Mouse (Mus musculus) intestine, embryonic 16.5 days (tissue): ENCODE data around the gene Bhlha9. TPM values are rescaled to one million over a fixed set of nuclear protein-coding genes. Genes with fewer than 3 reads are reported as not detected.
A peak's percentile ranks its signal among the peaks of the same experiment; 100 is the strongest.

ENCODE experiments used
- ATAC-seq: fragments of 200-750 bp; cut with Nextera tagmentation; 2 replicates; pipeline ENCODE4 v1.8.0; 2017; ENCODE audit warnings: moderate TSS enrichment, moderate library complexity
- H3K27ac ChIP-seq: fragments of 300-500 bp; sonication (generic); 2 replicates; pipeline ENCODE4 v1.5.1; 2014; ENCODE audit warnings: mild to moderate bottlenecking, low read length
- H3K27me3 ChIP-seq: fragments of 300-500 bp; sonication (generic); replicated peaks from 2 replicates; pipeline ENCODE4 v1.6.1; 2014; ENCODE audit warnings: low read length, control low read depth, mixed read lengths; ENCODE audit not compliant: control insufficient read depth, insufficient read depth
- H3K36me3 ChIP-seq: fragments of 300-500 bp; sonication (generic); 2 replicates; pipeline ENCODE4 v1.6.1; 2014; ENCODE audit warnings: low read length, control low read depth; ENCODE audit not compliant: control insufficient read depth, insufficient read depth
- H3K4me1 ChIP-seq: fragments of 300-500 bp; sonication (generic); 2 replicates; pipeline ENCODE4 v1.6.1; 2014; ENCODE audit warnings: low read length, control low read depth, mixed read lengths; ENCODE audit not compliant: control insufficient read depth, insufficient read depth
- H3K4me2 ChIP-seq: fragments of 300-500 bp; sonication (generic); 2 replicates; pipeline ENCODE4 v1.6.1; 2014; ENCODE audit warnings: low read depth, low read length, control low read depth
- H3K4me3 ChIP-seq: fragments of 300-500 bp; sonication (generic); 2 replicates; pipeline ENCODE4 v1.5.1; 2014; ENCODE audit warnings: mild to moderate bottlenecking, low read length
- H3K9ac ChIP-seq: fragments of 300-500 bp; sonication (generic); 2 replicates; pipeline ENCODE4 v1.6.1; 2014; ENCODE audit warnings: low read depth, low read length
- H3K9me3 ChIP-seq: fragments of 300-500 bp; sonication (generic); 2 replicates; pipeline ENCODE4 v1.6.1; 2016; ENCODE audit warnings: low read length, control low read depth; ENCODE audit not compliant: control insufficient read depth
- WGBS: fragments of 180-500 bp; shearing (Covaris S2); extraction: QIAGEN DNeasy Blood & Tissue Kit; methylation state at CpG from one replicate; pipeline ENCODE4 v1.1.7; 2014; 5-methylcytosine and 5-hydroxymethylcytosine counted together
- polyA plus RNA-seq: library from polyadenylated mRNA; unstranded; fragments of >200 nt; fragmentation: Nextera tagmentation; extraction: Ambion mirVana; gene quantifications from 2 replicates; pipeline ENCODE4 v1.2.1, GENCODE M21; 2015

Bhlha9 gene
- polyA plus RNA-seq: 0.18 TPM in 1 of 2 replicates, not detected in the other

- peak within 1 kb of the TSS; percentile 52 for H3K9ac ChIP-seq
Measured at GRCm38 (mm10) chr11:76671871-76672475, at the start of gene Bhlha9. TSS of gene Bhlha9 (plus strand) at chr11:76672470.

DNA sequence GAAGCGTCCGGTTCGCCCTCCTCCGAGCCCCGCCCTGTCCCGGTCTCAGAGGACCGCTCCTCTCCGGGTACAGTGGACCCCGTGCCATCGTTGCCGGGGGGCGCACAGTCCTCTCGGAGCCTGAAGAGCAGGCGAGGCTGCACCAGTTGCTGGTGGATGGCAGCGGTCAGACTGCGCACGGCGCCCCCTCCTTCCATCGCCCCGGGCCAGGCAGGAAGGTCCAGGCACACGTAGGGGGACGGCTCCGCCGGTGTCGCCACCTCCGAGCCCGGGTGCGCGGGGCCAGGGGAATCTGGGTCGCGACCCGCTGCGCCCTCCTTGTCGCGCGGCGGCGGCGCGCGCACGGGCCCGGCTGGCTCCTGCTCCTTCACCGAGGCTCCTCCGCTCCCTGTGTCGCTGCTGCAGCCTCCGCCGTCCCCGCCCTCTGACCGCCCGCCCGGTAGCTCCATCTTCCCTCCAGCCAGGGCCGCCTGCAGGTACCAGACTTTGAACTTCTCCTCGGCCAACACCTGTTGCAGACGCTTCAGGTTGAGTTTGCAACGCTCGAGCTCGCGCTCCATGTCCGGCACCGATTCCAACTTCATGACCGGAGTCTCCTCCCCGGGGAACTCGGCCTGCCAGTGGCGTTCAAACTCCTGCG is 49.6 kb upstream of the Bhlha9 start:
- peaks cover 10% of the 10 kb centered on the region; the same call in 1 of the 2 replicates for H3K27me3 ChIP-seq
- H3K9ac ChIP-seq: peak overlapping the region; percentile 71
- H3K4me1 ChIP-seq: peaks cover 3% of the 10 kb centered on the region
- no peaks in the 10 kb centered on the region for H3K9me3 ChIP-seq
- peak overlapping the region; percentile 98 for H3K4me2 ChIP-seq
- peak; percentile 57 for ATAC-seq
- H3K27ac ChIP-seq: peak overlapping the region; percentile 63; the same call in 1 of the 2 replicates
- H3K36me3 ChIP-seq: no peaks in the 10 kb centered on the region
- WGBS: under 1% methylated on average over 62 of the region's 66 CpGs
- H3K4me3 ChIP-seq: peak overlapping the region; percentile 77

More at GRCm38 (mm10) chr11:76671871-76672475, at the start of gene Bhlha9:
- 60% methylated on average over 15 of the region's 15 CpGs for WGBS
- H3K4me3 ChIP-seq: peak within 1 kb of the TSS; percentile 41
- H3K36me3 ChIP-seq: no peaks in the 10 kb centered on the region
- H3K27me3 ChIP-seq: peaks cover 40% of the 10 kb centered on the region
- peaks cover 4% of the 10 kb centered on the region; the same call in 1 of the 2 replicates for H3K4me1 ChIP-seq
- H3K9me3 ChIP-seq: no peaks in the 10 kb centered on the region
- H3K27ac ChIP-seq: no peak within 1 kb of the TSS
- ATAC-seq: no peak
- H3K4me2 ChIP-seq: peak within 1 kb of the TSS; percentile 57

DNA sequence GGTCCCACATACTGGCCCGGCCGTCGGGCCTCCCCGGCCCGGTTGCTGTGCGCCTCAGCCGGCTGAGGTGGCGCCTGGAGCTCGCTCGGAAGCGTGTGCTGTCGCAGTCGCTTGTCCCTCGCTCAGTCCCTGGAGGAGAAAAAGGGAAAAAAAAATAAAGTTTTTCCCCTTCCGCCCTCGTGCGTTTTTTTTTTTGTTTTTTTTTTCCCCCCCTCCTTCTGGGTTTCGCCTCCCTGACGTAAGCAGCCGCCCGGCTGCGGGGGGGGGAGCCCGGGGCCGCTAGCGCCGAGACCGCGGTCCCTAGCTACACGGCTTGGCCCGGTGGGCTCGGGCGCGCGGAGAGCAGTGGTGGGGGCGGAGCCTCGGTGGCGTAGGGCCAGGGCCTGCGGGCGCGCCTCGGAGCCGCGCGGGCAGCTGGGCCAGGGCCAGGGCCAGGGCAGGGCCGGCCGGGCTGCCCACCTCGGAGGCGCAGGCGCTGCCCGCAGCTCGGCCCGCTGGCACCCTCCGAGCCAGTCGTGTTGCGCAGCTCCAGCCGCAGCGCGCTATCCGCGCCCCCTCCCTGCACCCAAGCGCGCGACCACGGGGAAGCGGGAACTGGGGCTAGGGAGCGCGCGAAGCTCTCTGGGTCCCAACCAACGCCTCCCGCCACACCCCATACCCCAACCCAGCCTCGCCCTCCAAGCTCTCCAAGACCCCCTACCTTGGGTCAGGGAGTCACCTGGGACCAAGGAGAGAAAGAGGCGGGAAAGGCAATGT is 48.9 kb upstream of the Bhlha9 start:
- peak overlapping the region; percentile 77 for H3K4me3 ChIP-seq
- WGBS: under 1% methylated on average over 63 of the region's 72 CpGs
- H3K9ac ChIP-seq: peak overlapping the region; percentile 71
- H3K27ac ChIP-seq: peak overlapping the region; percentile 63; the same call in 1 of the 2 replicates
- H3K4me1 ChIP-seq: peaks cover 3% of the 10 kb centered on the region
- ATAC-seq: peak; percentile 85
- H3K9me3 ChIP-seq: no peaks in the 10 kb centered on the region
- peak overlapping the region; percentile 98 for H3K4me2 ChIP-seq
- H3K27me3 ChIP-seq: peaks cover 10% of the 10 kb centered on the region; the same call in 1 of the 2 replicates
- H3K36me3 ChIP-seq: no peaks in the 10 kb centered on the region

GRCm38 (mm10) chr11:76624071-76624470 is 48.2 kb upstream of the Bhlha9 start:
- Histone ChIP-seq H3K4me3 (peak overlapping the region; percentile 77), H3K27me3 (peaks cover 10% of the 10 kb centered on the region; the same call in 1 of the 2 replicates), H3K36me3 (no peaks in the 10 kb centered on the region), H3K9me3 (no peaks in the 10 kb centered on the region), H3K4me1 (peaks cover 3% of the 10 kb centered on the region), H3K4me2 (peak overlapping the region; percentile 98), H3K27ac (no peak overlapping the region), H3K9ac (no peak overlapping the region)
- 61% methylated on average over 10 of the region's 10 CpGs for WGBS
- no peak for ATAC-seq

DNA sequence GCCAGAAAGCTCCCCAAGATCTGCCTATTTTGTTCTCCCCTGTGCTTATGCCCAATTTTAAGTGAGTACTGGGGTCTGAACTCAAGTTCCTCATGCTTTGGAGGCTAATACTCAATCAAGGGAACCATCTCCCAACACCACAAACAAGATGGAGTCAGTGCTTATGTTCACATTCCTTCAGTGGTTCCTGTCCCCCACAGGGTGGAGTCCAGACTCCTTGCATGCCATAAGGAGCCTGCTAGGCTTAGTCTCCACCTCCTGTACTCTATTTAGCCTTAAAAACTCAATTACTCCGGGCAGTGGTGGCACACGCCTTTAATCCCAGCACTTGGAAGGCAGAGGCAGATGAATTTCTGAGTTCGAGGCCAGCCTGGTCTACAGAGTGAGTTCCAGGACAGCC is 47.4 kb upstream of the Bhlha9 start:
- H3K4me3 ChIP-seq: no peak overlapping the region
- H3K27me3 ChIP-seq: peaks cover 10% of the 10 kb centered on the region; the same call in 1 of the 2 replicates
- H3K9ac ChIP-seq: no peak overlapping the region
- WGBS: 75% methylated on average over 3 of the region's 3 CpGs
- H3K36me3 ChIP-seq: no peaks in the 10 kb centered on the region
- H3K4me1 ChIP-seq: peaks cover 3% of the 10 kb centered on the region
- H3K4me2 ChIP-seq: no peak overlapping the region
- no peaks in the 10 kb centered on the region for H3K9me3 ChIP-seq
- no peak overlapping the region for H3K27ac ChIP-seq
- ATAC-seq: no peak

DNA sequence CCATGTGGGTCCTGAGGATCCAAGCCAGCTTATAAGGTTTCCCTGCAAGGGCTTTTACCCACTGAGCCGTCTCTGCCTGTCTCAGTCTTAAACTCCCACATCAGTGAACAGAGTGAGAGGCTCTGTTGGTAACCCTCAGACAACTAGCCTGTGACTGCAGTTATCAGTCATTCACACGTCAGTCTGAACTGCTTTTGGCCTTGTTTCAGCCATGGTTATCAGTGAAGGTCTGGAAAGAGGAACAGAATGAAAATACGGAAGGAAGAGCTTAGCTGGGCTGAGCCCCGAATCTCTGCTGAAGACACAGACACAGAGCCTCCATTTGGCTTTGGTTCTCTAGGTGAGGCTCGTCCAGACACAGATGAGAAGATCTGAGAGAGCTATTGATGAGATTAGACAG is 43.7 kb upstream of the Bhlha9 start:
- H3K4me1 ChIP-seq: no peaks in the 10 kb centered on the region
- H3K9me3 ChIP-seq: no peaks in the 10 kb centered on the region
- no peak overlapping the region for H3K9ac ChIP-seq
- H3K27me3 ChIP-seq: no peaks in the 10 kb centered on the region
- H3K4me2 ChIP-seq: no peak overlapping the region
- ATAC-seq: no peak
- H3K36me3 ChIP-seq: no peaks in the 10 kb centered on the region
- no peak overlapping the region for H3K27ac ChIP-seq
- no peak overlapping the region for H3K4me3 ChIP-seq
- WGBS: 72% methylated on average over 5 of the region's 5 CpGs

DNA sequence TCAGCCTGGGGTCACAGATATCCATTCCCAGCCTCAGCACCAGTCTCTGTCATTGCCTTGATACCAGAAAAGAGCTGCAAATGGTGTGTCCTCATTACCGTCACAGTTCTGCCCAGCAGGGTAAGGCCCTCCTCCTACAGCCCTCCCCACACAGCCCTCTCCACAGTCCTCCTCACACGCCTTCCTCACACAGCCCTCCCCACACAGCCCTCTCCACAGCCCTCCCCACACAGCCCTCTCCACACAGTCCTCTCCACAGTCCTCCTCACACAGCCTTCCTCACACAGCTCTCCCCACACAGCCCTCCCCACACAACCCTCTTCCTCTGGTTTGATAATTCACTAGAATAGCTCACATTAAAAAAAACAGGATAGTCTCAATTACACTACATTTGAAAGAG is 42.2 kb upstream of the Bhlha9 start:
- H3K27me3 ChIP-seq: no peaks in the 10 kb centered on the region
- WGBS: 40% methylated on average over 2 of the region's 2 CpGs
- H3K9ac ChIP-seq: no peak overlapping the region
- H3K4me2 ChIP-seq: no peak overlapping the region
- H3K27ac ChIP-seq: no peak overlapping the region
- no peaks in the 10 kb centered on the region for H3K36me3 ChIP-seq
- no peak for ATAC-seq
- no peaks in the 10 kb centered on the region for H3K4me1 ChIP-seq
- H3K9me3 ChIP-seq: no peaks in the 10 kb centered on the region
- H3K4me3 ChIP-seq: no peak overlapping the region

DNA sequence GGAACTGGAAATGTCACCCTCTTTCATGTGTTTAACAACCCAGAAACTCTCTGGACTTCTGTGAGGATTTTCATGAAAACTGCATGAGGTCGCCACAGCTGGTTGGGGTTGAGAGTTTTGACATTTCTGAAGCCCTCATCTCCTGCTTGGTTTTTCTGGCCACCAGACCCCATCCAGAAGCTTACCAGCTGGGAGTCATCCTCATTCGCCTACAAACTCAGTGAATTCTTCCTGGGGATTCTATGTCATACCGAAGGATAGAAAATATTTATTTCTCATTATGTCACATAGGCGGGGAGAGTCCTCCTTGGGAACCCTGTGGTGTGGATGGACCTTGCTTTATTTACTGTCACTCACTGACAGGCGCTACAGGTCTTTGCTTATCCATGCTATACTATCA is 41.8 kb upstream of the Bhlha9 start:
- Histone ChIP-seq H3K4me2 (no peak overlapping the region), H3K36me3 (no peaks in the 10 kb centered on the region), H3K4me1 (no peaks in the 10 kb centered on the region), H3K4me3 (no peak overlapping the region), H3K27me3 (no peaks in the 10 kb centered on the region), H3K27ac (no peak overlapping the region), H3K9me3 (no peaks in the 10 kb centered on the region), H3K9ac (no peak overlapping the region)
- ATAC-seq: no peak
- WGBS: 74% methylated on average over 5 of the region's 5 CpGs

DNA sequence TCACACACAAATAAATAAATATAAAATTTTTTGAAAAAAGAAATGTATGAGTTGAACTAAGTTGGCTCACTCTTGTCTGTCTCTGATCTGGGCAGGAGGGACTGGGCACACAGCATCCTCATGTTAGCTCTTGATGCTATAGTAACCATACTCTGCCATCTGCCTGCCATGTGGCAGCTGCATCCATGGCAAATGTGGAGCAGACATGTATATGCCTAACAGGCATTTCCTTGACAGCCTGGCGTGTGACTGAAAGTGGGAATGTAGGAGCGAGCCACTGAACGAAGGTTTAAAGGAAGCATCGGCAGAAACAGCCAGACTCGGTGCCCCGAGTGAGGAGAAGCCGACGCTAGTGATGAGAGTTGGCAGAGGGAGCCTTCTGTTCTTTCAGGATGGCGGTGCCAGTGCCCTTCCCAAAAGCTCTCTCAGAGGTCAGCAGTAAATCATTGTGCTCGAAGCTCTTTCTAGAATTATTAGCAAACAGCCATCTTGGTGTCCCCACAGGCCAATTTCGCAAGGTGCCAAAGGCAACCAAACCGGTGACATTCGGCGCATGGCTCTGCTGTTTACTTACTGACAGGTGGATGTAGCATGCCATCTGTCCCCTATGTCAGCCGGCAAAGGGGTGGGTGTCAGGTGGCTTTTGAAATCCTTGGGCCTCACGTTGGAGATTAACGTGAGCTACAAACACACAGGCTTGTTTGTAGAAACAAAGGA is 32.8 kb upstream of the Bhlha9 start:
- ATAC-seq: no peak
- no peak overlapping the region for H3K4me3 ChIP-seq
- no peaks in the 10 kb centered on the region for H3K9me3 ChIP-seq
- no peaks in the 10 kb centered on the region for H3K4me1 ChIP-seq
- H3K36me3 ChIP-seq: no peaks in the 10 kb centered on the region
- no peak overlapping the region for H3K9ac ChIP-seq
- no peak overlapping the region for H3K27ac ChIP-seq
- no peak overlapping the region for H3K4me2 ChIP-seq
- 78% methylated on average over 17 of the region's 17 CpGs for WGBS
- H3K27me3 ChIP-seq: no peaks in the 10 kb centered on the region
